Mouse (Mus musculus) adrenal gland, postnatal 0 days (tissue): ENCODE results near the gene Gm8279. TPM values are rescaled to one million over a fixed set of nuclear protein-coding genes. Genes with fewer than 3 reads are reported as not detected.

Experiments
- polyA plus RNA-seq: library from polyadenylated mRNA; unstranded; fragments of >200 nt; fragmentation: Nextera tagmentation; extraction: Ambion mirVana; gene quantifications from 2 replicates; pipeline ENCODE4 v1.2.1, GENCODE M21; 2015

The Gm8279 gene
- not detected in 2 replicates for polyA plus RNA-seq

DNA sequence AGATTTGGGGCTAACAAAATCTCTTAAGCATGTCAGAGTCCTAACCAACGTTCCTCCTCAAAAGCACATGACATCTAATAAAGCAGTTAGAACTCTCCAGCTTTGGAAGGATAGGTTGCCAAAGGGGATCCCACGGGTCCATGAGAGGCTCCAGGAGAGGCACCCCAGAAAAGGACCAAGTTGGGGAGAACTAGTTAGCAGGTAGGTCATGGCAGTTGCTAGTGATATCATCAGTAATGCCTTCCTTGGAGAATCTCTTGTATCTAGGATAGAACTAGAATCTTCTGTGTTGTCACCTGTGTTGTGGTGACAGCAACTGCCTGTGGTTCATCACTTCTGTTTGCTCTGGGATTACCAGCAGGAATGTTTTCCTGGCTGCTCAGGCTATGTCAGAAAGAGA, at the start of gene Gm8279:
TSS of gene Gm8279 (plus strand) at position 301 of the 400 bp plus-strand sequence.

DNA sequence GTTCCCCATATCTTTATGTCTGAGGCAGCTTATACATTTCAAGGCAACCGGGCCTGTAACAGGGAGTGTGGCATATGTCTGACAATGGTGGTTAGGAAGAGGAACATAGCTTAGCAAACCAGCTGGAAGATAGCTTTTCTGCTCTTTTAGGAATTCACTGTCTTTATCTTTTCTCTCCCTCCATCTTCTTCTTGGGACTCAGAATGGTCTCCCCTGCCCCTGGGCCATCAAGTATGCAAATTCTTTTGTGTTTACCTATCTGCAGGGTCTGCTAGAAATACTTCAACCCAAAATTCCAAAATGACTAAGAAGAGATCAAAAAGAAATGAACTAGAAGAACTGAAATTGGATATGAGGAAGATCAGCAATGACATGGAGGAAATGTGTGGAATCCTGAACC, 32.9 kb downstream of the Gm8279 start, which contains the start of gene Gm3317:
TSS of gene Gm3317 (plus strand) at position 301 of the 400 bp plus-strand sequence.

DNA sequence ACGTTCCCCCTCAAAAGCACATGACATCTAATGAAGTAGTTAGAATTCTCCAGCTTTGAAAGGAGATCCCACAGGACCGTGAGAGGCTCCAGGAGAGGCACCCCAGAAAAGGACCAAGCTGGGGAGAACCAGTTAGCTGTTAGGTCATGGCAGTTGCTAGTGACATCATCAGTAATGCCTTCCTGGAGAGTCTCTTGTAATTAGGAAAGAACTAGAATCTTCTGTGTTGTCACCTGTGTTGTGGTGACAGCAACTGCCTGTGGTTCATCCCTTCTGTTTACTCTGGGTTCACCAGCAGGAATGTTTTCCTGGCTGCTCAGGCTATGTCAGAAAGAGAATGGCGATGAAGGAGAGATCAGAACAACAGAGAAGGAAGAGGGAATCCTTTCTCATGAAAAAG, 54.2 kb downstream of the Gm8279 start, which contains the start of gene Gm8271:
TSS of gene Gm8271 (plus strand) at position 301 of the 400 bp plus-strand sequence.

Other genes starting within 250 kb of the Gm8279 start
- not detected in 2 replicates for gene Gm3278, start 239.1 kb upstream of the Gm8279 start, polyA plus RNA-seq
- gene Gm8297, start 147.6 kb upstream of the Gm8279 start, polyA plus RNA-seq: not detected in 2 replicates
- gene Gm3298, start 115.6 kb upstream of the Gm8279 start, polyA plus RNA-seq: not detected in 2 replicates
- not detected in 2 replicates for gene 4930555G01Rik, start 80.9 kb upstream of the Gm8279 start, polyA plus RNA-seq
- 0.14 and 0.57 TPM in 2 replicates for gene Gm8281, start 60.5 kb upstream of the Gm8279 start, polyA plus RNA-seq
- gene Gm3317, start 33.0 kb downstream of the Gm8279 start, polyA plus RNA-seq: not detected in 2 replicates
- not detected in 2 replicates for gene Gm8271, start 54.3 kb downstream of the Gm8279 start, polyA plus RNA-seq
- not detected in 2 replicates for gene Gm3526, start 129.1 kb downstream of the Gm8279 start, polyA plus RNA-seq
- gene Gm3542, start 203.4 kb downstream of the Gm8279 start, polyA plus RNA-seq: not detected in 2 replicates